Mouse (Mus musculus) neural tube, embryonic 11.5 days (tissue): ENCODE data around the gene Sart1. TPM values are rescaled to one million over a fixed set of nuclear protein-coding genes. Genes with fewer than 3 reads are reported as not detected.
A peak's percentile ranks its signal among the peaks of the same experiment; 100 is the strongest.

Experiments used
- ATAC-seq: fragments of 200-750 bp; cut with Nextera tagmentation; 2 replicates; pipeline ENCODE4 v1.8.0; 2017; ENCODE audit warnings: moderate number of reproducible peaks, mild to moderate bottlenecking, moderate TSS enrichment, moderate library complexity; ENCODE audit not compliant: insufficient read depth, low FRiP score, low TSS enrichment
- DNase-seq: peaks from one replicate; pipeline ENCODE4 v3.0.0-alpha.2; 2015; ENCODE audit warnings: low spot score
- H3K27ac ChIP-seq: fragments of 300-500 bp; sonication (generic); 2 replicates; pipeline ENCODE4 v1.5.1; 2014; ENCODE audit warnings: low read depth, mild to moderate bottlenecking, low read length
- H3K27me3 ChIP-seq: fragments of 300-500 bp; sonication (generic); 2 replicates; pipeline ENCODE4 v1.6.1; 2014; ENCODE audit warnings: mild to moderate bottlenecking, low read length, mixed read lengths; ENCODE audit not compliant: control insufficient read depth, insufficient read depth
- H3K36me3 ChIP-seq: fragments of 300-500 bp; sonication (generic); 2 replicates; pipeline ENCODE4 v1.6.1; 2014; ENCODE audit warnings: mild to moderate bottlenecking, low read length, moderate library complexity, mixed read lengths; ENCODE audit not compliant: control insufficient read depth, insufficient read depth
- H3K4me1 ChIP-seq: fragments of 300-500 bp; sonication (generic); 2 replicates; pipeline ENCODE4 v1.6.1; 2014; ENCODE audit warnings: low read length, mixed read lengths; ENCODE audit not compliant: control insufficient read depth, insufficient read depth
- H3K4me2 ChIP-seq: fragments of 300-500 bp; sonication (generic); 2 replicates; pipeline ENCODE4 v1.6.1; 2014; ENCODE audit warnings: low read depth, mild to moderate bottlenecking, moderate library complexity
- H3K4me3 ChIP-seq: fragments of 300-500 bp; sonication (generic); 2 replicates; pipeline ENCODE4 v1.5.1; 2014; ENCODE audit warnings: low read depth, low read length
- H3K9ac ChIP-seq: fragments of 300-500 bp; sonication (generic); 2 replicates; pipeline ENCODE4 v1.6.1; 2014; ENCODE audit warnings: mild to moderate bottlenecking, low read length
- H3K9me3 ChIP-seq: fragments of 300-500 bp; sonication (generic); 2 replicates; pipeline ENCODE4 v1.6.1; 2016; ENCODE audit warnings: low read length; ENCODE audit not compliant: control insufficient read depth
- WGBS: fragments of 180-500 bp; shearing (Covaris S2); extraction: QIAGEN DNeasy Blood & Tissue Kit; methylation state at CpG from one replicate; pipeline ENCODE4 v1.1.7; 2014; 5-methylcytosine and 5-hydroxymethylcytosine counted together
- polyA plus RNA-seq: library from polyadenylated mRNA; unstranded; fragments of >200 nt; fragmentation: Nextera tagmentation; extraction: Ambion mirVana; gene quantifications from 2 replicates; pipeline ENCODE4 v1.2.1, GENCODE M21; 2014

The Sart1 gene
- polyA plus RNA-seq, 1 experiment from 2014 or later = 79.9 TPM

GRCm38 (mm10) chr19:5392892-5393291, 4.4 kb upstream of the Sart1 start:
- H3K4me3 ChIP-seq = no peak overlapping the region
- no peak overlapping the region for H3K9ac ChIP-seq
- no peak overlapping the region for H3K4me2 ChIP-seq
- H3K27me3 ChIP-seq = no peaks in the 10 kb centered on the region
- H3K4me1 ChIP-seq = peaks cover 15% of the 10 kb centered on the region
- 76% methylated on average over 4 of the region's 4 CpGs for WGBS
- H3K9me3 ChIP-seq = no peaks in the 10 kb centered on the region
- no peak for ATAC-seq
- H3K27ac ChIP-seq = no peak overlapping the region
- no peaks in the 10 kb centered on the region for H3K36me3 ChIP-seq
- no peak for DNase-seq

- H3K4me1 ChIP-seq = peaks cover 24% of the 10 kb centered on the region
- H3K36me3 ChIP-seq = no peaks in the 10 kb centered on the region
- H3K9me3 ChIP-seq = no peaks in the 10 kb centered on the region
- H3K4me2 ChIP-seq = no peak overlapping the region
- H3K27me3 ChIP-seq = no peaks in the 10 kb centered on the region
- DNase-seq = no peak
- ATAC-seq = no peak
- no peak overlapping the region; the same call in 1 of the 2 replicates for H3K9ac ChIP-seq
- H3K4me3 ChIP-seq = 0 out of 2 replicates have a peak overlapping the region, but pooled peaks have one; percentile 94
- H3K27ac ChIP-seq = no peak overlapping the region
- WGBS = 89% methylated on average over 8 of the region's 8 CpGs
Measured at GRCm38 (mm10) chr19:5390416-5390815, 1.9 kb upstream of the Sart1 start.

GRCm38 (mm10) chr19:5389647-5390046, 1.1 kb upstream of the Sart1 start:
- no peaks in the 10 kb centered on the region for H3K27me3 ChIP-seq

GRCm38 (mm10) chr19:5388011-5388441, 477 bp downstream of the Sart1 start:
- DNase-seq = no peak

More at GRCm38 (mm10) chr19:5389647-5390046, 1.1 kb upstream of the Sart1 start:
- H3K9ac ChIP-seq = peak overlapping the region; percentile 45
- peaks cover 3% of the 10 kb centered on the region; the same call in 1 of the 2 replicates for H3K36me3 ChIP-seq
- no peaks in the 10 kb centered on the region for H3K9me3 ChIP-seq
- H3K27ac ChIP-seq = no peak overlapping the region
- 42% methylated on average over 12 of the region's 12 CpGs for WGBS
- DNase-seq (no peak), ATAC-seq (no peak)
- H3K4me1 ChIP-seq = peaks cover 24% of the 10 kb centered on the region
- H3K4me3 ChIP-seq = peak overlapping the region; percentile 94
- H3K4me2 ChIP-seq = peak overlapping the region; percentile 92

GRCm38 (mm10) chr19:5384715-5385114, 3.8 kb downstream of the Sart1 start:
- H3K4me1 ChIP-seq = peaks cover 16% of the 10 kb centered on the region
- no peaks in the 10 kb centered on the region for H3K27me3 ChIP-seq
- H3K9ac ChIP-seq = no peak overlapping the region
- no peak overlapping the region for H3K4me2 ChIP-seq
- no peak overlapping the region for H3K4me3 ChIP-seq
- H3K36me3 ChIP-seq = peaks cover 43% of the 10 kb centered on the region
- no peak for ATAC-seq
- no peak overlapping the region for H3K27ac ChIP-seq
- DNase-seq = no peak
- H3K9me3 ChIP-seq = no peaks in the 10 kb centered on the region
- 95% methylated on average over 8 of the region's 8 CpGs for WGBS

More at GRCm38 (mm10) chr19:5388011-5388441, 477 bp downstream of the Sart1 start:
- peak; percentile 63; the same call in 1 of the 2 replicates for ATAC-seq
- Histone ChIP-seq H3K4me2 (peak overlapping the region; percentile 92), H3K27ac (peak overlapping the region; percentile 60; the same call in 1 of the 2 replicates), H3K4me3 (peak overlapping the region; percentile 94), H3K9me3 (no peaks in the 10 kb centered on the region), H3K9ac (peak overlapping the region; percentile 91), H3K36me3 (peaks cover 13% of the 10 kb centered on the region), H3K27me3 (no peaks in the 10 kb centered on the region), H3K4me1 (peaks cover 24% of the 10 kb centered on the region)
- under 1% methylated on average over 43 of the region's 43 CpGs for WGBS

- Histone ChIP-seq H3K9me3 (no peaks in the 10 kb centered on the region), H3K4me2 (no peak overlapping the region), H3K27ac (no peak overlapping the region), H3K36me3 (peaks cover 53% of the 10 kb centered on the region), H3K9ac (no peak overlapping the region), H3K27me3 (no peaks in the 10 kb centered on the region), H3K4me3 (no peak overlapping the region), H3K4me1 (peaks cover 9% of the 10 kb centered on the region)
- no peak for ATAC-seq
- DNase-seq = no peak
- WGBS = 95% methylated on average over 12 of the region's 12 CpGs
Measured at GRCm38 (mm10) chr19:5383326-5383725, 5.2 kb downstream of the Sart1 start.

- H3K36me3 ChIP-seq = peaks cover 40% of the 10 kb centered on the region
- no peaks in the 10 kb centered on the region for H3K4me1 ChIP-seq
- 88% methylated on average over 1 of the region's 1 CpGs for WGBS
- no peak overlapping the region for H3K27ac ChIP-seq
- H3K27me3 ChIP-seq = no peaks in the 10 kb centered on the region
- ATAC-seq (no peak), DNase-seq (no peak)
- no peak overlapping the region for H3K4me2 ChIP-seq
- H3K9me3 ChIP-seq = no peaks in the 10 kb centered on the region
- no peak overlapping the region for H3K4me3 ChIP-seq
- no peak overlapping the region for H3K9ac ChIP-seq
Measured at GRCm38 (mm10) chr19:5377446-5377845, 11.1 kb downstream of the Sart1 start.

- H3K4me1 ChIP-seq = no peaks in the 10 kb centered on the region
- H3K27ac ChIP-seq = no peak overlapping the region
- DNase-seq (no peak), ATAC-seq (no peak)
- no peaks in the 10 kb centered on the region for H3K27me3 ChIP-seq
- no peak overlapping the region for H3K4me3 ChIP-seq
- 79% methylated on average over 4 of the region's 4 CpGs for whole genome bisulfite sequencing
- H3K36me3 ChIP-seq = peaks cover 26% of the 10 kb centered on the region
- no peaks in the 10 kb centered on the region for H3K9me3 ChIP-seq
- H3K9ac ChIP-seq = no peak overlapping the region
- no peak overlapping the region for H3K4me2 ChIP-seq
Measured at GRCm38 (mm10) chr19:5374748-5375147, 13.8 kb downstream of the Sart1 start.

- Histone ChIP-seq H3K9ac (no peak overlapping the region), H3K9me3 (no peaks in the 10 kb centered on the region), H3K4me3 (no peak overlapping the region), H3K4me1 (no peaks in the 10 kb centered on the region), H3K36me3 (peaks cover 21% of the 10 kb centered on the region), H3K27me3 (no peaks in the 10 kb centered on the region), H3K27ac (no peak overlapping the region), H3K4me2 (no peak overlapping the region)
- WGBS = 90% methylated on average over 4 of the region's 4 CpGs
- DNase-seq (no peak), ATAC-seq (no peak)
Measured at GRCm38 (mm10) chr19:5374177-5374576, 14.3 kb downstream of the Sart1 start.
